Mouse (Mus musculus) CH12.LX (cell line): ENCODE data around the gene Gm20662. TPM values are rescaled to one million over a fixed set of nuclear protein-coding genes. Genes with fewer than 3 reads are reported as not detected.

Experiments used
- DNase-seq: peaks from one replicate; pipeline ENCODE4 v3.0.0-alpha.2; 2013; ENCODE audit errors: extremely low read depth
- H3K27ac ChIP-seq: 2 replicates; pipeline ENCODE4 v1.5.1; 2012; ENCODE audit warnings: low read depth, mild to moderate bottlenecking, control low read depth, moderate library complexity; ENCODE audit not compliant: insufficient read depth
- H3K27me3 ChIP-seq: replicated peaks from 2 replicates; pipeline ENCODE3; 2012; ENCODE audit warnings: inconsistent platforms
- H3K36me3 ChIP-seq, 2 experiments: replicated peaks in 1 of 2; 2 replicates each; pipeline versions ENCODE3 to v1.6.1; 2012; ENCODE audit warnings: inconsistent platforms in 1 of 2, low read length in 1 of 2, mild to moderate bottlenecking in 1 of 2, mixed read lengths in 1 of 2, moderate library complexity in 1 of 2; ENCODE audit not compliant: control insufficient read depth in 1 of 2, insufficient read depth in 1 of 2
- H3K4me1 ChIP-seq, 2 experiments: 2 replicates each; pipeline ENCODE4 v1.6.1; 2012; ENCODE audit warnings: inconsistent platforms in 1 of 2, moderate library complexity in 1 of 2; ENCODE audit not compliant: insufficient read depth in 2 of 2, control insufficient read depth in 1 of 2
- H3K4me2 ChIP-seq: 2 replicates; pipeline ENCODE4 v1.6.1; 2012; ENCODE audit warnings: low read depth, mild to moderate bottlenecking, control low read depth; ENCODE audit not compliant: poor library complexity, insufficient read depth, severe bottlenecking
- H3K4me3 ChIP-seq, 3 experiments: fragments of 150-350 bp in 1 of 3; sonication (generic) in 1 of 3; replicated peaks in 1 of 3; 2 replicates each; pipeline versions ENCODE3 to v1.5.1; 2011 to 2012; ENCODE audit warnings: low read depth in 2 of 3, low read length in 2 of 3, mild to moderate bottlenecking in 2 of 3, moderate library complexity in 2 of 3, control low read depth in 1 of 3, improper control_type of control experiment in 1 of 3, inconsistent platforms in 1 of 3, mixed read lengths in 1 of 3; ENCODE audit not compliant: poor library complexity in 1 of 3
- H3K79me2 ChIP-seq: replicated peaks from 2 replicates; pipeline ENCODE4 v1.6.1; 2012; ENCODE audit warnings: mild to moderate bottlenecking, moderate library complexity; ENCODE audit not compliant: control insufficient read depth, poor library complexity, insufficient read depth, severe bottlenecking; ENCODE audit errors: extremely low read depth
- H3K9ac ChIP-seq: 2 replicates; pipeline ENCODE4 v1.6.1; 2012; ENCODE audit warnings: low read depth, mild to moderate bottlenecking, control low read depth, moderate library complexity; ENCODE audit not compliant: insufficient read depth
- H3K9me3 ChIP-seq: replicated peaks from 2 replicates; pipeline ENCODE3; 2012; ENCODE audit warnings: low read length, inconsistent platforms, mixed read lengths
- BHLHE40 ChIP-seq: IDR thresholded peaks from 2 replicates; pipeline ENCODE4 v1.6.1; 2011; ENCODE audit warnings: mild to moderate bottlenecking, low read depth, low read length, improper control_type of control experiment
- CHD2 ChIP-seq: IDR thresholded peaks from 2 replicates; pipeline ENCODE4 v1.6.1; 2011; ENCODE audit warnings: low read length, improper control_type of control experiment
- CTCF ChIP-seq, 2 experiments: IDR thresholded peaks in 1 of 2; conservative IDR thresholded peaks in 1 of 2; 2 replicates each; pipeline ENCODE4 v1.5.1; 2011 to 2012; ENCODE audit warnings: low read depth in 2 of 2, low read length in 2 of 2, improper control_type of control experiment in 1 of 2, inconsistent platforms in 1 of 2, mild to moderate bottlenecking in 1 of 2, moderate library complexity in 1 of 2
- E2F4 ChIP-seq: IDR thresholded peaks from 2 replicates; pipeline ENCODE4 v1.6.1; 2011; ENCODE audit warnings: low read depth, low read length, improper control_type of control experiment; ENCODE audit not compliant: insufficient replicate concordance
- ELF1 ChIP-seq: IDR thresholded peaks from 2 replicates; pipeline ENCODE4 v1.6.1; 2014; ENCODE audit warnings: low read depth, mild to moderate bottlenecking, inconsistent platforms, low read length, improper control_type of control experiment
- EP300 ChIP-seq: IDR thresholded peaks from 2 replicates; pipeline ENCODE4 v1.6.1; 2011; ENCODE audit warnings: low read length, improper control_type of control experiment
- ETS1 ChIP-seq: conservative IDR thresholded peaks from 2 replicates; pipeline ENCODE4 v1.6.1; 2012; ENCODE audit warnings: low read depth, mild to moderate bottlenecking, inconsistent platforms, low read length, improper control_type of control experiment, moderate library complexity
- HCFC1 ChIP-seq: IDR thresholded peaks from 2 replicates; pipeline ENCODE4 v1.6.1; 2012; ENCODE audit warnings: low read depth, mild to moderate bottlenecking, inconsistent platforms, low read length, improper control_type of control experiment
- JUND ChIP-seq: conservative IDR thresholded peaks from 2 replicates; pipeline ENCODE4 v1.6.1; 2011; ENCODE audit warnings: low read depth, low read length, improper control_type of control experiment
- KAT2A ChIP-seq: IDR thresholded peaks from 2 replicates; pipeline ENCODE4 v1.6.1; 2012; ENCODE audit warnings: low read length, improper control_type of control experiment, inconsistent platforms; ENCODE audit not compliant: insufficient replicate concordance
- MAFK ChIP-seq: IDR thresholded peaks from 2 replicates; pipeline ENCODE4 v1.6.1; 2011; ENCODE audit warnings: low read length, improper control_type of control experiment; ENCODE audit not compliant: insufficient replicate concordance
- MAZ ChIP-seq: IDR thresholded peaks from 2 replicates; pipeline ENCODE4 v1.6.1; 2012; ENCODE audit warnings: low read depth, mild to moderate bottlenecking, inconsistent platforms, low read length, improper control_type of control experiment, moderate library complexity
- MXI1 ChIP-seq: IDR thresholded peaks from 2 replicates; pipeline ENCODE4 v1.6.1; 2011; ENCODE audit warnings: mild to moderate bottlenecking, low read depth, low read length, improper control_type of control experiment
- NRF1 ChIP-seq: IDR thresholded peaks from 2 replicates; pipeline ENCODE4 v1.6.1; 2014; ENCODE audit warnings: low read depth, mild to moderate bottlenecking, inconsistent platforms, low read length, improper control_type of control experiment, moderate library complexity
- POLR2A ChIP-seq: IDR thresholded peaks from 2 replicates; pipeline ENCODE4 v1.6.1; 2011; ENCODE audit warnings: low read depth, mild to moderate bottlenecking, improper control_type of control experiment, low read length
- POLR2AphosphoS2 ChIP-seq: IDR thresholded peaks from 2 replicates; pipeline ENCODE4 v1.6.1; 2011; ENCODE audit warnings: low read depth, low read length, improper control_type of control experiment
- RAD21 ChIP-seq: IDR thresholded peaks from 2 replicates; pipeline ENCODE4 v1.6.1; 2011; ENCODE audit warnings: low read depth, mild to moderate bottlenecking, low read length, improper control_type of control experiment, moderate library complexity
- RCOR1 ChIP-seq: conservative IDR thresholded peaks from 2 replicates; pipeline ENCODE4 v1.6.1; 2012; ENCODE audit warnings: low read depth, mild to moderate bottlenecking, inconsistent platforms, low read length, improper control_type of control experiment
- SMC3 ChIP-seq: IDR thresholded peaks from 2 replicates; pipeline ENCODE4 v1.6.1; 2011; ENCODE audit warnings: low read depth, low read length, improper control_type of control experiment
- TCF12 ChIP-seq: IDR thresholded peaks from 2 replicates; pipeline ENCODE4 v1.6.1; 2014; ENCODE audit warnings: low read depth, mild to moderate bottlenecking, inconsistent platforms, low read length, improper control_type of control experiment
- UBTF ChIP-seq: IDR thresholded peaks from 2 replicates; pipeline ENCODE4 v1.6.1; 2012; ENCODE audit warnings: low read depth, mild to moderate bottlenecking, inconsistent platforms, low read length, improper control_type of control experiment, moderate library complexity
- USF2 ChIP-seq: conservative IDR thresholded peaks from 2 replicates; pipeline ENCODE4 v1.6.1; 2011; ENCODE audit warnings: low read depth, low read length, improper control_type of control experiment
- ZKSCAN1 ChIP-seq: IDR thresholded peaks from 2 replicates; pipeline ENCODE4 v1.6.1; 2012; ENCODE audit warnings: low read depth, inconsistent platforms, low read length, improper control_type of control experiment, borderline replicate concordance
- ZNF384 ChIP-seq: IDR thresholded peaks from 2 replicates; pipeline ENCODE4 v1.6.1; 2012; ENCODE audit warnings: low read depth, low read length, improper control_type of control experiment, inconsistent platforms
- dilution Hi-C: fragments of 300-500 bp; cut with MboI; formaldehyde crosslinking; loops from 2 replicates; pipeline ENCODE4 v1.14.3; 2020; ENCODE audit warnings: low sequenced_read_pairs; ENCODE audit not compliant: extremely low pct_unique_long_range_greater_than_20kb, extremely low pct_ligation_motif_present
- in situ Hi-C: fragments of 300-500 bp; cut with MboI; formaldehyde crosslinking; loops from 3 replicates; pipeline ENCODE4 v1.14.3; 2019; ENCODE audit warnings: low sequenced_read_pairs, low pct_ligation_motif_present, low pct_unique_long_range_greater_than_20kb, mixed read lengths
- polyA plus RNA-seq: library from polyadenylated mRNA; unstranded; fragments of >175 nt; gene quantifications from 2 replicates; pipeline ENCODE4 v1.2.1, GENCODE M21; 2012; ENCODE audit warnings: low read depth; ENCODE audit not compliant: insufficient read length
- total RNA-seq, 2 experiments: library from RNA; depleted of rRNA; stranded (reverse); fragments of 300-350 nt in 1 of 2; fragments of >200 nt in 1 of 2; gene quantifications; 2 replicates each; pipeline ENCODE4 v1.2.3; 2012 to 2014

Gm20662 gene
- total and polyA plus RNA-seq, 3 experiments, result 0.31 to 1.2 TPM; not detected in 1

DNA sequence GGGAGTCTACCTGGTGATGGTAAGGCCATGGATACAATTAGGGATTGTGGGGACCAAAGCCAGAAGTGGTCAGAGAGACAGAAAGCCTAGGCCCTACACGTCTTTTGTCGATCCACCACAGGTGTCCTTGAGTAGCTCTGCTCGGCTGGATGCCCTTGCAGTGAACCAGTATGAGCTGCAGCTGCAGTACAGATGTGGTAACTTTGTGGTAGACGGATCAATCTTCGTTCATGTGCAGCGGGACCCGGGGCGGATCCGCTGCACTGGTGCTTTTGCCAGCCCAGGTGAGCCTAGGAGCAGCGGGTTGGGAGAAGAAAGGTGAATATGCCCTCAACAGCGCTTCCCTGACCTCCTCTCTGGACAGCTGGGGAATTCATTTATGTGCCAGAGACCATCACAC, 3.1 kb upstream of the Gm20662 start:
- H3K27me3 ChIP-seq, result no peaks in the 10 kb centered on the region
- H3K4me2 ChIP-seq, result no peak overlapping the region
- H3K27ac ChIP-seq, result no peak overlapping the region
- no peak overlapping the region for H3K9ac ChIP-seq
- dilution Hi-C loops, result no loop called here
- no peaks in the 10 kb centered on the region for H3K79me2 ChIP-seq
- no peak overlapping the region for H3K4me3 ChIP-seq
- no peak for TF ChIP-seq MAZ
- no peak for TF ChIP-seq ZNF384
- TF ChIP-seq UBTF, result no peak
- no peak for TF ChIP-seq CTCF (conservative IDR thresholded peaks at IDR 0.05 in 1 of 2, IDR thresholded peaks at IDR 0.05 in 1 of 2; ENCODE audit: low read depth in 2 of 2, low read length in 2 of 2)
- no peak for TF ChIP-seq SMC3
- no peak for TF ChIP-seq ZKSCAN1
- TF ChIP-seq CHD2, result no peak
- TF ChIP-seq RAD21, result no peak
- TF ChIP-seq TCF12, result no peak
- TF ChIP-seq, all 38 proteins: peak for 0
- no peaks in the 10 kb centered on the region for H3K36me3 ChIP-seq
- in situ Hi-C loops, result no loop called here
- no peak for DNase-seq
- H3K4me1 ChIP-seq, result peaks cover 0 to 13% of the 10 kb centered on the region in 2 experiments; a peak in 2 of 4 replicates
- no peaks in the 10 kb centered on the region for H3K9me3 ChIP-seq

DNA sequence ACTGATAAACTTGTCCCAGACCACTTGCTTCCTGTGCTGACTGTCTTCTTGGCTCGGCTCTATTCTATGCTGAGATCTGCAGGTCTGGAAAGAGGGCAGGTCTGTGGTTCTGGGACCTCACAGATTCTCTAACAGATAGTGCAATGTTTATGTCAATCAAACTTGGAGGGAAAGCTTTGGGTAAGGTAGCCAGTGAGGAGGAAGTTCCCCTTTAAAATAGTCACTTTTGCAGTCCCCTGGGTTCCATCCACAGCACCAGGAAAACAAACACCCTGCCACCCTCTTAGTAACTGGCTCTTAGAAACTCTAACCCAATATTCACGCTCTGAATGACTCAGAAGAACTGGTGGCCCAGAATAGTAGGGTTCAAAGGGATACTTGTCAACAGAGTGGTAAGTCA, 1.7 kb upstream of the Gm20662 start:
- no peak overlapping the region for H3K4me3 ChIP-seq
- dilution Hi-C loops, result no loop called here
- DNase-seq, result no peak
- H3K4me2 ChIP-seq, result no peak overlapping the region
- H3K27ac ChIP-seq, result no peak overlapping the region
- H3K36me3 ChIP-seq, result no peaks in the 10 kb centered on the region
- H3K9me3 ChIP-seq, result no peaks in the 10 kb centered on the region
- in situ Hi-C loops, result no loop called here
- no peaks in the 10 kb centered on the region for H3K79me2 ChIP-seq
- no peak for TF ChIP-seq EP300
- no peak for TF ChIP-seq USF2
- no peak for TF ChIP-seq POLR2A
- TF ChIP-seq, all 38 proteins: peak for 0
- Histone ChIP-seq H3K4me1 (peaks cover 0 to 13% of the 10 kb centered on the region in 2 experiments; a peak in 2 of 4 replicates), H3K9ac (no peak overlapping the region), H3K27me3 (no peaks in the 10 kb centered on the region)

DNA sequence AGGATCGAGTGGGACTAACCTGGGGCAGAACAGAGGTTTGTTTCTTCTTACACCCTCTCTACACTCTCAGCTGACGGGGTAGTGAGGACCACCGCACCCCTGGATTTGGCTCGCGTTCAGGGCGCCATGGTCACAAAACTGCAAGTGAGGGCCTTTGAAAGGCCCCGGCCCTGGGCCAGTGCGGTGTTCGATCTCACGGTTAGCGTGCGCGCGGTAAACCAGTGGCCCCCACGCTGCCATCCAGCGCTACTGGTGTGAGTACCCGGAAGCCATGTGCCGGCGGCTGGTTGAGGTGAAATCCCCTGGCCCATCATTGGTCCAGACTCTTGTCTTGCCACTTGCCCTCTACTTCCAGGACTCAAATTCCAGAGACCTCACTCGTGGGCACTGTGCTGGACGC, 636 bp upstream of the Gm20662 start:
- Histone ChIP-seq H3K4me2 (no peak overlapping the region), H3K36me3 (no peaks in the 10 kb centered on the region), H3K9me3 (no peaks in the 10 kb centered on the region), H3K27me3 (no peaks in the 10 kb centered on the region), H3K9ac (no peak overlapping the region)
- in situ Hi-C loops, result loop anchor here (5.0 kb wide), 1 partner anchor 33 kb away; no protein-coding TSS in a partner anchor
- TF ChIP-seq HCFC1 (no peak), RCOR1 (no peak), MXI1 (no peak), ETS1 (no peak), USF2 (no peak), NRF1 (no peak), POLR2A (no peak), UBTF (no peak), POLR2AphosphoS2 (no peak), BHLHE40 (no peak), ELF1 (no peak), KAT2A (no peak), EP300 (no peak), JUND (no peak), MAFK (no peak), ZKSCAN1 (no peak), CHD2 (no peak), SMC3 (no peak), CTCF (conservative IDR thresholded peaks at IDR 0.05 in 1 of 2, IDR thresholded peaks at IDR 0.05 in 1 of 2; ENCODE audit: low read depth in 2 of 2, low read length in 2 of 2) (no peak), E2F4 (no peak)
- TF ChIP-seq, all 38 proteins: peak for 0
- H3K79me2 ChIP-seq, result no peaks in the 10 kb centered on the region
- H3K4me1 ChIP-seq, result peaks cover 0 to 13% of the 10 kb centered on the region in 2 experiments; a peak in 2 of 4 replicates
- dilution Hi-C loops, result no loop called here
- DNase-seq, result no peak
- H3K4me3 ChIP-seq, result no peak overlapping the region
- H3K27ac ChIP-seq, result no peak overlapping the region
